Mouse (Mus musculus) spleen, embryonic (tissue): ENCODE data around the gene Pax5.

ENCODE experiments used
- CTCF ChIA-PET: fragments of 350-600 bp; sonication (Branson Sonifier 250); formaldehyde crosslinking; loops from one replicate; lab custom pipeline; 2022; lab: Charles Lee

The Pax5 gene

DNA sequence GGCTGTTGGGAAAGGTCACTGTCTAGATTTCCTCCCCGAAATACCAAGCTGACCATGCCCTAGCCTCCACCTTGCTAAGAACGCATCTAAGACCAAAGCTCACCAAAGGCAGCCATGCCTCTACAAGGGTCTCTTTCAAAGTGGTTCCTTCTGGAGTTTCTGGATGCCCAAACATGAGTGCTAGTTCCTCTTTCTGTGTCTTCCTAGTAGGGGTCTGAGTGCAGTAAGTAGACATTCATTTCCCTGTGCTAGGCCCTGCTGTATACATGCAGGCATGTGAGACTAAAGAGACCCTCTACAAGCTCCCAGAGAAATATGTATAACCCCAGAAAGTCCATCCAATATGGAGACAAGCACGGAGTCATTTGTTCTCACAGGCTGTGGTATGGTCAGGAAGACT lies 97.9 kb downstream of the Pax5 start:
- CTCF ChIA-PET: no interaction called here

DNA sequence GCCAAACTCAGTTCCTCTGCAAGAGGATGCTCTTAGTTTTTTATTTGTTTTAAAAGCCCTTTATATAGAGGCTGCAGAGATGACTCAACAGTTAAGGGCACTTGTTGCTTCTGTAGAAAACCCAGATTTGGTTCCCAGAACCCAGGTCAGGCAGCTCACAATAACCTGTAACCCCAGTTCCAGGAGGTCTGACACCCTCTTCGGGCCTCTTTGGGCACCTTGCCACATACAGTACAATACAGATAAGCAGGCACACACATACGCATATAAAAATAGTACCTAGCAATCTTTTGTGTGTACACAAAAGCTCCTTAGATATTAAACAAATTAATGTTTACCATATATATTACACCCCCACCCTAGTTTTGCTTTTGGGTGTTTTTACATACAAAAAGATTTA lies 104.8 kb downstream of the Pax5 start:
- CTCF ChIA-PET: interaction anchor here (1.1 kb wide), 1 partner anchor 331 kb away, joined by 16 read pairs; no protein-coding TSS in a partner anchor

DNA sequence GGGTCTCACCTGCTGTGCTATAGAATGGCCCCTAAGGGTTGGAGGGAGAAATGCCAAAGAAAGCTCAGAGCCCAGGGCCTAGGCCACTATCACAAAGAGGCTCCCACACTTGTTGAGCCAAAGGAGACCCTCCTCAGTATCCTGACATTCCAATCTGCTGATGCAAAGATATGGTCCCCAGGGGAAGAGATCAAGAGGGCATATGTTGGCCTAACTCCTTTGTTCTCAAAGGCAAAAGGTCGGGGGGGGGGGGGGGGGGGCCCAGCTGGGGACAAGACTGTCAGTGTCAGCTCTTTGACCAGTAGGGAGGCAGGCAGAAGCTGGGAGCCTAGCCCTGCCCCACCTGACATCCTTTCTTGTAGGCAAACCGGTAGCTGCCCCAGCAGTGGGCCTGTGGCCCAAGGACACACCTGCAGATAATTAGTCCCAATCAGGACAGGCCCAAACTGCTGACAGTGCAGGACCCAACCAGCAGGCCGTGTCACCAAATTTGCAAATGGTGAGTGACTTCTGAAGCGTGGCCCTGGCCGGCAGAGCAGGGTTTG lies 108.0 kb downstream of the Pax5 start:
- CTCF ChIA-PET: no interaction called here

DNA sequence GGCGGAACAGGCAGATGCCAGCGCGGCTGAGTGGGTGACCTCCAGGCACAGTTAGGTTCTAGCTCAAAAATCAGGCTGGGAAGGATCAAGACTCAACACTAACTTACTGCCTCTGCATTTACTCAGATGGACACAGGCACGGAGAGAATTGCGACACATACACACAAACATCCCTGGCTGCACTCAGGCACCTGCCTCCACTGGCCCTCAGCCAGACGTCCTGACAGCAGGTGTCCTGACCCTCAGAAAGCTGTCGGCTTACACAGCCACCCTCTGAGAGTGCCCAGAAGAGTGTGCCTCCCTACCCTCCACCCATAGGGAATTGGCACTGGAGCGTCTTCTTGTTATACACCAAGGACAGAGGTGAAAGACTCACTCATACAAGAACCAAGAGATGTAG lies 108.9 kb downstream of the Pax5 start:
- CTCF ChIA-PET: no interaction called here

DNA sequence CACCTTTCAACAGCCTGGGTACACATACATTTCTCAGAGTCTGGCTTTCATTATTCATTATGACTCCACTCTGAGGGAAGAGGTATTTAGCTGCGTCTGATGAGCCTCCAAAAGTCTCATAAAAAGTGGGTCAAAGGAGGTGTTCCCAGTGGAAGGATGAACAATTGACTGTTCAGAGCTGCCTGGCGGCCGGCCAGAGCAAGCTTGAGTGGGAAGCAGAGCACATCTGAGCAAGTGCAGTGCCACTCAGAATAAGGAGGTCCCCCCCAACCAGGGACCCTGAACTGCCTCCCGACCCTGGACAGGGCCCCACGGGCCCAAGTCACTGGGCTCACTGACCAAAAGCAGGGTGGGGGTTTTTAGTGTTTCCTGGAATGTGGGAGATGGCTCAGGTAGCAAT lies 109.4 kb downstream of the Pax5 start:
- CTCF ChIA-PET: no interaction called here

DNA sequence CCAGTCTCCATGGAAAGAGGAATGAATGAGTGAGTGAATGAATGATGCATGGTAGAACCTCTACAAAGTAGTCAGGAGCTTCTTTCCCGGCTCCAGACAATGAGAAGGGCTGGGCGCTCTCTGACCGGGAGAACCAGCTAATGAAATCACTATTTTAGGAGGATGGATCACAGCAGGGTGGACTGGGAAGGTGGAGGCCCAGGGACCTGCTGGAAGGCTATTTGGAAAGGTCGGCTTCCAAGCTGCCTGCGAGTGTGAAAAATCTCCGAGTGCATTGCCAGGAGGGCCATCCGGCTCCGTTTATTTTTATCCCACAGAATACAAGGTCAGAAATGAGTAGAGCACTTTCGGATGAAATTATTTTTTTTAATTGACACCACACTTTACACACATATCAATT lies 112.3 kb downstream of the Pax5 start:
- CTCF ChIA-PET: no interaction called here

DNA sequence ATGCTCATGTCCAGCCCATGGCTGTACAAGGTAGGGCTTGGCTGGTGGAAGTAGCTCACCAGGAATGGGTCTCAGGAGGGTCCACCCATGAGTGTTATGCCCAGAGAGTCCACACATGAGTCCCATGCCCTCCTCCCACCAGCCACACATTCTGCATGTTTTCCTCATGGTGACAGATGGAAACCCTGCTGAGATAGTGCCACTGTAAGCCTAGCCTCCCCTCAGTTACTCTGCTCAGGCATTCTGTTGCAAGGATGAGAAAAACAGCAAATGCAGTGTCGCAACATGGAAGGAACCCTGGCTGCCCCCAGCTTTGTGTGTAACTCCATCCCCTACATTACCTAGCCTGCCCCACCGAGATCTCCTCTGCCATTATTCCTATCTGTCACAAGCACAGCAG lies 117.2 kb downstream of the Pax5 start:
- CTCF ChIA-PET: no interaction called here

DNA sequence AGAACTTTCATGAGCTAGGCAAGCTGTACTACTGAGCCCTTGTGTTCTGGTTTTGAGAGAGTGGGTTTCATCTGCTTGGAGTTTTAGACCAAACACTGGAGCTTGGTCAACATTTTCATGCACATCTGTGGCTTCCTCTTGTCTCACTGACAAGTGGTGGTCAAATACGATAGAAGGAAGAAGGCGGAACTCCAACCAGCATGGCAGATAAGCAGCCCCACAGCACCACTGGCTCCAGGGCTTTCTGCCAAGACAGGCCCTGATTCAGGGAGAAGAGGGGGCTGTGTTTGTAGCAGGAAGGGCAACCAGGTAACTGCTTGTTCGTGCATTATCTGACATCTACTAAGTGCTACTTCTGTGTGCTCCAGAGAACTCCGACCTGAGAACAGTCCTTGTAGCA lies 127.6 kb downstream of the Pax5 start:
- CTCF ChIA-PET: no interaction called here

DNA sequence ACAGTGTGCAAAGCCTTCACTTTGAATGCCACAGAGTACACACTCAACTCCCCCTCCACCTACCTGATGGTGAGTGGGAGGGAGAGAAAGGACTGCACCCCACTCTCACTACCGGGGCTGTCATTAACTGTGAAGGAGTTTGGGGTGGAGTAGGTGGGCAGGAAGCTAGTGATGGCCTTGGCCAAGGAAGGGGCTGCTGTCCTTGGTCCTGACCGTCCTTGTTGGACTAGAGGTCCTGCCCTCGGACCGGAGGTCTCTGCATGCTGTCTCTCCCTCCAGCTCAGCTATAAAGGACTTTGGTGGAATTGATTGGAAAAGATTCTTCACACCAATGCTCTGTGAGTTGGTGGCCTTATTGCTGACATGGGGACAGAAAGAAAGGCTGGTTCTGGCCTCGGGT lies 131.7 kb downstream of the Pax5 start:
- CTCF ChIA-PET: no interaction called here

GRCm38 (mm10) chr4:44577293-44577692 lies 133.0 kb downstream of the Pax5 start:
- CTCF ChIA-PET: interaction anchor here (0.5 to 0.6 kb wide), 2 partner anchors 17 to 152 kb away, joined by 3 to 12 read pairs; no protein-coding TSS in a partner anchor

- CTCF ChIA-PET: interaction anchor here (0.5 kb wide), 1 partner anchor 153 kb away, joined by 12 read pairs; no protein-coding TSS in a partner anchor
Measured at GRCm38 (mm10) chr4:44576786-44577185, 133.5 kb downstream of the Pax5 start.

GRCm38 (mm10) chr4:44573017-44573416 lies 137.3 kb downstream of the Pax5 start:
- CTCF ChIA-PET: no interaction called here

- CTCF ChIA-PET: no interaction called here
Measured at GRCm38 (mm10) chr4:44572373-44572772, 137.9 kb downstream of the Pax5 start.

GRCm38 (mm10) chr4:44569138-44569537 lies 141.1 kb downstream of the Pax5 start:
- CTCF ChIA-PET: no interaction called here

GRCm38 (mm10) chr4:44568666-44569065 lies 141.6 kb downstream of the Pax5 start:
- CTCF ChIA-PET: no interaction called here

DNA sequence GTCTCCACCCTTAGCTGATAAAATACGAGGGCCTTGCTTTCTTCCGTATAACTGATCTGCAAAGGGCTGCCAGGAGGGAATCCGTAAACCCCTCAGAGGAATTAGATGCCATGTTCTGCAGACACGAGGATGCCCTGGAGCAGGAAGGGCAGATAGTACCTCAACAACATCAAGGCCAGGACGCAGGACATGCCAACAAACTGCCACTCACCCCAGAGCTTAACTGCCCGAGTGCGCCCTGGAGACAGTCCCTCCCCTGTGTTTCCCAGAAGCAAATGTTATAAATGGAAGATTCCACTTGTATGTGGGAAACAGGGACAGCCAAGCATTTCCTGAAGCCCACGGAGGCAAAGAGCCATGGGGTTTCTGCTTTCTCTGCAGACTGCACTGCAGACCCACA lies 143.9 kb downstream of the Pax5 start:
- CTCF ChIA-PET: interaction anchor here (0.5 kb wide), 1 partner anchor 714 kb away, joined by 3 read pairs; no protein-coding TSS in a partner anchor

GRCm38 (mm10) chr4:44565126-44566082 lies 144.9 kb downstream of the Pax5 start:
- CTCF ChIA-PET: interaction anchor here (0.6 to 1.1 kb wide), 2 partner anchors 10 to 150 kb away, joined by 3 to 4 read pairs; no protein-coding TSS in a partner anchor

GRCm38 (mm10) chr4:44564602-44565001 lies 145.7 kb downstream of the Pax5 start:
- CTCF ChIA-PET: interaction anchor here (0.6 to 1.1 kb wide), 3 partner anchors 9 to 373 kb away, joined by 3 to 4 read pairs (median 3); no protein-coding TSS in a partner anchor

DNA sequence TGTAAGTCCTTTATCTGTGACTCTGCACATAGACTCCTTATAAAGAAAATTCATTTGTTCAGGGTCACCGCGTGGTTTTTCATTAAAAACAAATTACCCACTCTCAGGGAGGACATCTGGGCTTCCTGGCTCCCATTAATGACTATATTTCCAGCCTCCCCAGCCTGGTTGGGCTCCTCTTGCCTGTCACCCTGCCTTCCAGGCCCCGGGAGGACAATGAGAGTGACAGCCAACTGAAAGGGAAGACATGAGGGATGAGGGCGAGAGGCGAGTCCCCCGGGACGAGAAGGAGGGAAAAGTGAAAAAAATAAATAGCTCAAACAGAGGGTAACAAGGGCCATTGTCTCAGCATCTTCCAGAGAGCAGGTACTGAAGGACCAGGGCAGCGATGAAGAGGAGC lies 149.3 kb downstream of the Pax5 start:
- CTCF ChIA-PET: no interaction called here

GRCm38 (mm10) chr4:44558564-44558955 lies 151.7 kb downstream of the Pax5 start:
- CTCF ChIA-PET: no interaction called here

DNA sequence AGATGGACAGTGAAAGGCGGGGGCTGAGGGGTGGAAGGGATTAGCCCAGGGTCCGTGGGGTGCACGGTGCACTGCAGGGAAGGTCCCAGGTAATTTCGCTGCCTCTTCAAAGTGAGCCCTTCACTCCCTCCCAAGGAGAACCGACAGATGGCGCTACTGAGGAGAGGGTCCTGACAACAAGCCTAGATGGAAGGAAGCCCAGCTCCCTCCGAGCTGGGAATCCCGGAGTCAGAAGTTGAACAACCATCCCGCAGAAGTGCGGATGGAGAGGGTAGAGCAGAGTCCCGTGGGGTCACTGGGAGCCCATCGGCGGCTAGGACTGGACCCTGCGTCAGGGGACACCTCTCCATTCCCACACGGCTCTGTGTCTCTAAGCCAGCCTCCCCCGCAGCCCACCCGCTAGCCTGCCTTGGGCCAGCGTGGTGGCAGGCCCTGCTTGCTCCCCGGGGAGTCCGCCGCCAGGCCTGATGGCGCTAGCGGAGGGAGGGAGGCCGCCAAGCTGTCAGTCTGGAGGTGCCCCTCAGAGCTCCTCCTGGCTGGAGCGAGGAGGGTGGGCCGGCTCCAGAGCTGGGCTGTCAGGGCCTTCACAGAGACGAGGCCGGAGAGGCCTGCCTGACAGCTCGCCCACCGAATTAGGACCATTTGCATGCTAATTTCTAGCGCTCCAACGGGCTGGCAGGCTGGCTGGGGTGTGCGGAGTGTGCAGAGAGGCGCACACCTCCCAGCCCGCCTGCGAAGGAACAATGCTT lies 152.3 kb downstream of the Pax5 start:
- CTCF ChIA-PET: interaction anchor here (0.7 kb wide), 1 partner anchor 41 kb away, joined by 3 read pairs; no protein-coding TSS in a partner anchor
